Mouse (Mus musculus) CH12.LX (cell line): ENCODE data around the gene Phactr1. TPM values are rescaled to one million over a fixed set of nuclear protein-coding genes. Genes with fewer than 3 reads are reported as not detected.

Experiments used
- DNase-seq: peaks from one replicate; pipeline ENCODE4 v3.0.0-alpha.2; 2013; ENCODE audit errors: extremely low read depth
- H3K27ac ChIP-seq: 2 replicates; pipeline ENCODE4 v1.5.1; 2012; ENCODE audit warnings: low read depth, mild to moderate bottlenecking, control low read depth, moderate library complexity; ENCODE audit not compliant: insufficient read depth
- H3K27me3 ChIP-seq: replicated peaks from 2 replicates; pipeline ENCODE3; 2012; ENCODE audit warnings: inconsistent platforms
- H3K36me3 ChIP-seq, 2 experiments: replicated peaks in 1 of 2; 2 replicates each; pipeline versions ENCODE3 to v1.6.1; 2012; ENCODE audit warnings: inconsistent platforms in 1 of 2, low read length in 1 of 2, mild to moderate bottlenecking in 1 of 2, mixed read lengths in 1 of 2, moderate library complexity in 1 of 2; ENCODE audit not compliant: control insufficient read depth in 1 of 2, insufficient read depth in 1 of 2
- H3K4me1 ChIP-seq, 2 experiments: 2 replicates each; pipeline ENCODE4 v1.6.1; 2012; ENCODE audit warnings: inconsistent platforms in 1 of 2, moderate library complexity in 1 of 2; ENCODE audit not compliant: insufficient read depth in 2 of 2, control insufficient read depth in 1 of 2
- H3K4me2 ChIP-seq: 2 replicates; pipeline ENCODE4 v1.6.1; 2012; ENCODE audit warnings: low read depth, mild to moderate bottlenecking, control low read depth; ENCODE audit not compliant: poor library complexity, insufficient read depth, severe bottlenecking
- H3K4me3 ChIP-seq, 3 experiments: fragments of 150-350 bp in 1 of 3; sonication (generic) in 1 of 3; replicated peaks in 1 of 3; 2 replicates each; pipeline versions ENCODE3 to v1.5.1; 2011 to 2012; ENCODE audit warnings: low read depth in 2 of 3, low read length in 2 of 3, mild to moderate bottlenecking in 2 of 3, moderate library complexity in 2 of 3, control low read depth in 1 of 3, improper control_type of control experiment in 1 of 3, inconsistent platforms in 1 of 3, mixed read lengths in 1 of 3; ENCODE audit not compliant: poor library complexity in 1 of 3
- H3K79me2 ChIP-seq: replicated peaks from 2 replicates; pipeline ENCODE4 v1.6.1; 2012; ENCODE audit warnings: mild to moderate bottlenecking, moderate library complexity; ENCODE audit not compliant: control insufficient read depth, poor library complexity, insufficient read depth, severe bottlenecking; ENCODE audit errors: extremely low read depth
- H3K9ac ChIP-seq: 2 replicates; pipeline ENCODE4 v1.6.1; 2012; ENCODE audit warnings: low read depth, mild to moderate bottlenecking, control low read depth, moderate library complexity; ENCODE audit not compliant: insufficient read depth
- H3K9me3 ChIP-seq: replicated peaks from 2 replicates; pipeline ENCODE3; 2012; ENCODE audit warnings: low read length, inconsistent platforms, mixed read lengths
- CHD1 ChIP-seq: IDR thresholded peaks from 2 replicates; pipeline ENCODE4 v1.6.1; 2012; ENCODE audit warnings: low read depth, low read length, improper control_type of control experiment, inconsistent platforms
- CHD2 ChIP-seq: IDR thresholded peaks from 2 replicates; pipeline ENCODE4 v1.6.1; 2011; ENCODE audit warnings: low read length, improper control_type of control experiment
- CTCF ChIP-seq, 2 experiments: IDR thresholded peaks in 1 of 2; conservative IDR thresholded peaks in 1 of 2; 2 replicates each; pipeline ENCODE4 v1.5.1; 2011 to 2012; ENCODE audit warnings: low read depth in 2 of 2, low read length in 2 of 2, improper control_type of control experiment in 1 of 2, inconsistent platforms in 1 of 2, mild to moderate bottlenecking in 1 of 2, moderate library complexity in 1 of 2
- E2F4 ChIP-seq: IDR thresholded peaks from 2 replicates; pipeline ENCODE4 v1.6.1; 2011; ENCODE audit warnings: low read depth, low read length, improper control_type of control experiment; ENCODE audit not compliant: insufficient replicate concordance
- EP300 ChIP-seq: IDR thresholded peaks from 2 replicates; pipeline ENCODE4 v1.6.1; 2011; ENCODE audit warnings: low read length, improper control_type of control experiment
- ETS1 ChIP-seq: conservative IDR thresholded peaks from 2 replicates; pipeline ENCODE4 v1.6.1; 2012; ENCODE audit warnings: low read depth, mild to moderate bottlenecking, inconsistent platforms, low read length, improper control_type of control experiment, moderate library complexity
- GABPA ChIP-seq: IDR thresholded peaks from 2 replicates; pipeline ENCODE4 v1.6.1; 2012; ENCODE audit warnings: low read depth, low read length, improper control_type of control experiment, inconsistent platforms; ENCODE audit not compliant: insufficient replicate concordance
- IRF4 ChIP-seq: IDR thresholded peaks from 2 replicates; pipeline ENCODE4 v1.6.1; 2014; ENCODE audit warnings: low read depth, mild to moderate bottlenecking, inconsistent platforms, low read length, improper control_type of control experiment
- JUN ChIP-seq: IDR thresholded peaks from 2 replicates; pipeline ENCODE4 v1.6.1; 2011; ENCODE audit warnings: low read depth, mild to moderate bottlenecking, low read length, improper control_type of control experiment, moderate library complexity; ENCODE audit not compliant: insufficient read depth
- JUND ChIP-seq: conservative IDR thresholded peaks from 2 replicates; pipeline ENCODE4 v1.6.1; 2011; ENCODE audit warnings: low read depth, low read length, improper control_type of control experiment
- KAT2A ChIP-seq: IDR thresholded peaks from 2 replicates; pipeline ENCODE4 v1.6.1; 2012; ENCODE audit warnings: low read length, improper control_type of control experiment, inconsistent platforms; ENCODE audit not compliant: insufficient replicate concordance
- MAX ChIP-seq: IDR thresholded peaks from 2 replicates; pipeline ENCODE4 v1.6.1; 2011; ENCODE audit warnings: low read length, improper control_type of control experiment
- MAZ ChIP-seq: IDR thresholded peaks from 2 replicates; pipeline ENCODE4 v1.6.1; 2012; ENCODE audit warnings: low read depth, mild to moderate bottlenecking, inconsistent platforms, low read length, improper control_type of control experiment, moderate library complexity
- MEF2A ChIP-seq: IDR thresholded peaks from 2 replicates; pipeline ENCODE4 v1.6.1; 2014; ENCODE audit warnings: low read depth, mild to moderate bottlenecking, inconsistent platforms, low read length, improper control_type of control experiment, borderline replicate concordance
- MXI1 ChIP-seq: IDR thresholded peaks from 2 replicates; pipeline ENCODE4 v1.6.1; 2011; ENCODE audit warnings: mild to moderate bottlenecking, low read depth, low read length, improper control_type of control experiment
- MYC ChIP-seq: IDR thresholded peaks from 2 replicates; pipeline ENCODE4 v1.6.1; 2011; ENCODE audit warnings: low read depth, mild to moderate bottlenecking, improper control_type of control experiment, low read length
- NELFE ChIP-seq: IDR thresholded peaks from 2 replicates; pipeline ENCODE4 v1.6.1; 2011; ENCODE audit warnings: low read depth, low read length, improper control_type of control experiment
- PAX5 ChIP-seq: IDR thresholded peaks from 2 replicates; pipeline ENCODE4 v1.6.1; 2012; ENCODE audit warnings: low read length, inconsistent platforms, mixed read lengths
- POLR2AphosphoS2 ChIP-seq: IDR thresholded peaks from 2 replicates; pipeline ENCODE4 v1.6.1; 2011; ENCODE audit warnings: low read depth, low read length, improper control_type of control experiment
- RAD21 ChIP-seq: IDR thresholded peaks from 2 replicates; pipeline ENCODE4 v1.6.1; 2011; ENCODE audit warnings: low read depth, mild to moderate bottlenecking, low read length, improper control_type of control experiment, moderate library complexity
- RCOR1 ChIP-seq: conservative IDR thresholded peaks from 2 replicates; pipeline ENCODE4 v1.6.1; 2012; ENCODE audit warnings: low read depth, mild to moderate bottlenecking, inconsistent platforms, low read length, improper control_type of control experiment
- TCF12 ChIP-seq: IDR thresholded peaks from 2 replicates; pipeline ENCODE4 v1.6.1; 2014; ENCODE audit warnings: low read depth, mild to moderate bottlenecking, inconsistent platforms, low read length, improper control_type of control experiment
- USF1 ChIP-seq: IDR thresholded peaks from 2 replicates; pipeline ENCODE4 v1.6.1; 2014; ENCODE audit warnings: low read depth, mild to moderate bottlenecking, inconsistent platforms, low read length, improper control_type of control experiment
- USF2 ChIP-seq: conservative IDR thresholded peaks from 2 replicates; pipeline ENCODE4 v1.6.1; 2011; ENCODE audit warnings: low read depth, low read length, improper control_type of control experiment
- ZC3H11A ChIP-seq: IDR thresholded peaks from 2 replicates; pipeline ENCODE4 v1.6.1; 2012; ENCODE audit warnings: low read depth, mild to moderate bottlenecking, inconsistent platforms, low read length, improper control_type of control experiment
- ZKSCAN1 ChIP-seq: IDR thresholded peaks from 2 replicates; pipeline ENCODE4 v1.6.1; 2012; ENCODE audit warnings: low read depth, inconsistent platforms, low read length, improper control_type of control experiment, borderline replicate concordance
- ZMIZ1 ChIP-seq: IDR thresholded peaks from 2 replicates; pipeline ENCODE4 v1.6.1; 2012; ENCODE audit warnings: low read depth, mild to moderate bottlenecking, inconsistent platforms, low read length, improper control_type of control experiment
- dilution Hi-C: fragments of 300-500 bp; cut with MboI; formaldehyde crosslinking; loops from 2 replicates; pipeline ENCODE4 v1.14.3; 2020; ENCODE audit warnings: low sequenced_read_pairs; ENCODE audit not compliant: extremely low pct_unique_long_range_greater_than_20kb, extremely low pct_ligation_motif_present
- in situ Hi-C: fragments of 300-500 bp; cut with MboI; formaldehyde crosslinking; loops from 3 replicates; pipeline ENCODE4 v1.14.3; 2019; ENCODE audit warnings: low sequenced_read_pairs, low pct_ligation_motif_present, low pct_unique_long_range_greater_than_20kb, mixed read lengths
- polyA plus RNA-seq: library from polyadenylated mRNA; unstranded; fragments of >175 nt; gene quantifications from 2 replicates; pipeline ENCODE4 v1.2.1, GENCODE M21; 2012; ENCODE audit warnings: low read depth; ENCODE audit not compliant: insufficient read length
- total RNA-seq, 2 experiments: library from RNA; depleted of rRNA; stranded (reverse); fragments of 300-350 nt in 1 of 2; fragments of >200 nt in 1 of 2; gene quantifications; 2 replicates each; pipeline ENCODE4 v1.2.3; 2012 to 2014

The Phactr1 gene
- total and polyA plus RNA-seq, 3 experiments: 2.0 to 6.1 (median 3.1) TPM

DNA sequence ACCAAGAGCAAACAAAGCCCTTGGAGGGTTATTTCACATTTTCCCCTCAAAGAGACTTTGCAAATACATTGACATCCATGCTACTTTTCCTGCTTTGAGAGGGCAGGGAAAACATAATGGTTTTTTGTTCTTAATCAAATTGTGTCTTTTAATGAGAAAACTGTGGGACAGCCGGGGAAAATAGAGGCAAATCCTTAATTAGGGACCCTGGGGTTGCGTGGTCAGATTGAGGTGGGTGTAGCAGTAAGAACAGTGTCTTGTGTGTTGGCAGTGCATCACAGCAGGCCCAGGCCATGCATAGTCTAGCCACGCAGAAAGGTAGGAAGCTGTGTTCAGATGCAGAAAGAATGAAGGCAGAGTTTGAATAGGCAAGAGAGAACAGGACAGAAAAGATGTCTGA lies 310.7 kb downstream of the Phactr1 start:
- Histone ChIP-seq H3K4me1 (0 out of 4 replicates have a peak, but pooled peaks cover 0 to 5% of the 10 kb centered on the region in 2 experiments), H3K9me3 (peaks cover 4% of the 10 kb centered on the region), H3K27me3 (no peaks in the 10 kb centered on the region), H3K4me3 (no peak overlapping the region)
- dilution Hi-C loops (no loop called here), in situ Hi-C loops (no loop called here)
- TF ChIP-seq CTCF (conservative IDR thresholded peaks at IDR 0.05 in 1 of 2, IDR thresholded peaks at IDR 0.05 in 1 of 2; ENCODE audit: low read depth in 2 of 2, low read length in 2 of 2) (no peak), CHD2 (no peak), JUN (no peak), JUND (no peak), PAX5 (no peak), MAX (no peak), ETS1 (no peak), POLR2AphosphoS2 (no peak), ZC3H11A (no peak), RCOR1 (no peak), TCF12 (no peak), USF2 (no peak)
- TF ChIP-seq, all 38 proteins: peak for 0
- Histone ChIP-seq H3K9ac (no peak overlapping the region), H3K79me2 (no peaks in the 10 kb centered on the region), H3K36me3 (no peaks in the 10 kb centered on the region), H3K27ac (no peak overlapping the region), H3K4me2 (no peak overlapping the region)
- DNase-seq: no peak

DNA sequence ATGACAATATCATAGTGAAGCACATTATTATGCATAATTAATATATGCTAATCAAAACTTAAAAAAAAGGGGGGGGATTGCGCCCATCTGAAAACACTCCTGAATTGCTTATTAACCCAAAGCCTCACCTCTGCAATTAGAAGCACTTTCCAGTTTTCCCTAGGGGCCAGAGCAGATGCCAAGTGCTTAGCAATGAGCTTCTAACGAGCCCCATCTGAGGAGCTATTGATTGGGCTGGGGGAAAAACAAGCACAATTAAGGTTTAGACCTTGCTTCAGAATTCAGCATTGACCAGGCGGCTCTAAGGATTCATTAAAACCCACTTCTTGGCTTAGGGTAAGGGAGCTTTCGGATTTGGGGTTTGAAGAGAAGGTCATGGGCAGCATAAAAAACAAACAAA lies 311.9 kb downstream of the Phactr1 start:
- Histone ChIP-seq H3K4me2 (no peak overlapping the region), H3K4me1 (0 out of 4 replicates have a peak, but pooled peaks cover 0 to 5% of the 10 kb centered on the region in 2 experiments), H3K9me3 (peaks cover 4% of the 10 kb centered on the region), H3K27ac (no peak overlapping the region), H3K36me3 (no peaks in the 10 kb centered on the region), H3K9ac (no peak overlapping the region)
- in situ Hi-C loops: no loop called here
- TF ChIP-seq MXI1 (no peak), RAD21 (no peak), MAZ (no peak), NELFE (no peak), IRF4 (no peak), MAX (no peak), GABPA (no peak), ETS1 (no peak), PAX5 (no peak), USF1 (no peak), CHD2 (no peak), POLR2AphosphoS2 (no peak), ZKSCAN1 (no peak), CHD1 (no peak), ZMIZ1 (no peak), MEF2A (no peak), MYC (no peak), EP300 (no peak), E2F4 (no peak), KAT2A (no peak)
- TF ChIP-seq, all 38 proteins: peak for 0
- DNase-seq: no peak
- Histone ChIP-seq H3K4me3 (no peak overlapping the region), H3K27me3 (no peaks in the 10 kb centered on the region), H3K79me2 (no peaks in the 10 kb centered on the region)
- dilution Hi-C loops: no loop called here
